Comparison of ENCODE assay signal across 12 mouse cellular contexts in the genomic region with DNA sequence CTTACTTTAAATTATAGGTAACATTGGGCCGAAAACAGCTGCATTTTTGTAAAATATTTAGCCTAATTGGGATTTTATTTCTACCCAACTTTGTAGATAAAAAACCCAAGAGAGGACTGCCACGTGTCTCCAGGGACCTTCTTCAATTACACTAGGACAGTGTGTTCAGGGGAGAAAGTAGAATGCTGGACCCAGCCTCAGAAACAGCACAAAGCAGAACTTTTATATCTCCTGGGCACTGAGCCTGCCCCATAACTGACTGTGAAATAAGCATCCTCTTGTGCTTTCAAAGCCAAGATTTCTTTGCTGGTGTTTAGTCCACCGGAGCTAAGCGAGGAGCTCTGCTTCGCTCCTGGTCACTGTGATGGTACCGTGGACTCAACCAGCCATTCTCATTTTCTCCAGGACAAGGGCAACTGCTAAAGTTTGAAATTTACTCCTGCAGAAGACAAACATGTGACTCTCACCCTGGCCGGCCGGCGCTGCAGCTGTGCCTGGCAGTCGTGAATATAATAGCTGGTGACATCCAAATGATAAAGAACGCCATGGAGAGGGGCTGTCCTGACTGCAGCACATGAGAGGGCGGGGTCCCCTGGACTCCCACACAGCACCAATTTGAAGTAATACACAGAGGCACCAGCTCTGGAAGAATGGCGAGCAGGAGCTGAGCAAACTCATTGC.
A peak's percentile ranks its signal among the peaks of the same experiment; 100 is the strongest.
DNase-seq lines count a peak whose midpoint lies in the region; ATAC-seq and TF ChIP-seq lines count a peak whose summit lies in the region.
"Had no signal": no experiment of that assay in that cellular context is flagged by ENCODE, and none has a peak within 500 bp of the region (broad histone marks: within the 10 kb centered on the region; RNA-seq: fewer than 3 reads in every experiment).

No protein-coding gene starts in this region.

- no peaks in the 10 kb centered on the region for H3K9me3 ChIP-seq in forebrain, embryonic 15.5 days
- no peaks in the 10 kb centered on the region for H3K9me3 ChIP-seq in forebrain, embryonic 14.5 days (replicated peaks; ENCODE audit: control insufficient read depth, low read length)
- no peaks in the 10 kb centered on the region for H3K9me3 ChIP-seq in hindbrain, postnatal 0 days (ENCODE audit: low read length)

- no peak overlapping the region for H3K4me2 ChIP-seq in forebrain, embryonic 15.5 days (replicated peaks)
- no peak overlapping the region for H3K4me2 ChIP-seq in forebrain, embryonic 14.5 days (ENCODE audit: low read length)
- H3K4me2 ChIP-seq in hindbrain, postnatal 0 days (ENCODE audit: low read depth, low read length): no peak overlapping the region

- no peaks in the 10 kb centered on the region for H3K27me3 ChIP-seq in forebrain, embryonic 15.5 days
- no peaks in the 10 kb centered on the region for H3K27me3 ChIP-seq in forebrain, embryonic 14.5 days (replicated peaks; ENCODE audit: control insufficient read depth, insufficient read depth, low read length)
- no peaks in the 10 kb centered on the region for H3K27me3 ChIP-seq in hindbrain, postnatal 0 days (ENCODE audit: insufficient read depth, low read length)
- H3K27me3 ChIP-seq: Patski had no signal

- H3K9ac ChIP-seq in forebrain, embryonic 15.5 days (replicated peaks): no peak overlapping the region
- no peak overlapping the region for H3K9ac ChIP-seq in forebrain, embryonic 14.5 days (ENCODE audit: low read length)
- H3K9ac ChIP-seq in hindbrain, postnatal 0 days (replicated peaks; ENCODE audit: low read length): no peak overlapping the region

- ATAC-seq in forebrain, embryonic 15.5 days (replicated peaks): 0 out of 2 replicates have a peak, but pooled peaks have one; percentile 20
- no peak; the same call in 1 of the 2 replicates for ATAC-seq in forebrain, embryonic 14.5 days
- peak; percentile 38; the same call in 1 of the 2 replicates for ATAC-seq in hindbrain, postnatal 0 days
- ATAC-seq: Patski had no signal

- H3K4me1 ChIP-seq in forebrain, embryonic 15.5 days: peaks cover 20% of the 10 kb centered on the region
- H3K4me1 ChIP-seq in forebrain, embryonic 14.5 days (ENCODE audit: control insufficient read depth, insufficient read depth, low read length): peaks cover 10% of the 10 kb centered on the region
- H3K4me1 ChIP-seq in hindbrain, postnatal 0 days (ENCODE audit: insufficient read depth, low read length): peaks cover 13% of the 10 kb centered on the region

- no peak for TF ChIP-seq CTCF in layer of hippocampus, adult 2 months (conservative IDR thresholded peaks at IDR 0.05)
- no peak for TF ChIP-seq CTCF in hindbrain, postnatal 0 days (IDR thresholded peaks at IDR 0.05; ENCODE audit: low read depth)

- H3K27ac ChIP-seq in forebrain, embryonic 15.5 days (replicated peaks): no peak overlapping the region
- H3K27ac ChIP-seq in forebrain, embryonic 14.5 days (ENCODE audit: low read depth, low read length): no peak overlapping the region
- H3K27ac ChIP-seq in layer of hippocampus, adult 2 months: peak overlapping the region; percentile 1; the same call in 1 of the 2 replicates
- no peak overlapping the region for H3K27ac ChIP-seq in hindbrain, postnatal 0 days

- no peaks in the 10 kb centered on the region for H3K36me3 ChIP-seq in forebrain, embryonic 15.5 days
- no peaks in the 10 kb centered on the region for H3K36me3 ChIP-seq in forebrain, embryonic 14.5 days (ENCODE audit: control insufficient read depth, insufficient read depth, low read length)
- H3K36me3 ChIP-seq in hindbrain, postnatal 0 days (ENCODE audit: insufficient read depth, low read length): no peaks in the 10 kb centered on the region

- DNase-seq in forebrain, embryonic 14.5 days (ENCODE audit: low spot score): no peak
- DNase-seq in layer of hippocampus, adult 2 months (ENCODE audit: low spot score in 2 of 2): no peak
- DNase-seq in layer of hippocampus, adult 9-10 months (ENCODE audit: low spot score): no peak
- DNase-seq in brain, adult 2 months (ENCODE audit: low read depth, low spot score): peak; percentile 41
- peak; percentile 24 for DNase-seq in hindbrain, postnatal 0 days (ENCODE audit: low spot score)
- DNase-seq in thymus, postnatal 10 days (ENCODE audit: low spot score in 2 of 2): no peak
- no peak for DNase-seq in thymus, postnatal 0 days (ENCODE audit: low spot score)
- DNase-seq: adrenal gland, postnatal 25 days; cerebellum, adult 9-11 months; lung, postnatal 4 days had no signal

- no peak overlapping the region for H3K4me3 ChIP-seq in forebrain, embryonic 15.5 days
- H3K4me3 ChIP-seq in forebrain, embryonic 14.5 days (ENCODE audit: low read depth, low read length): no peak overlapping the region
- no peak overlapping the region for H3K4me3 ChIP-seq in layer of hippocampus, adult 2 months
- no peak overlapping the region for H3K4me3 ChIP-seq in hindbrain, postnatal 0 days (ENCODE audit: low read length)

- whole genome bisulfite sequencing in forebrain, embryonic 15.5 days: 72% methylated on average over 13 of the region's 13 CpGs
- 73% methylated on average over 13 of the region's 13 CpGs for WGBS in forebrain, embryonic 14.5 days
- 53% methylated on average over 13 of the region's 13 CpGs for WGBS in hindbrain, postnatal 0 days

Comparison
In these comparisons a context has a peak if more than half of its experiments do, and no peak if none do; other contexts are left out.
1. DNase-seq: peak in brain, adult 2 months (single experiment) and hindbrain, postnatal 0 days (single experiment); none in forebrain, embryonic 14.5 days (single experiment), layer of hippocampus, adult 2 months (0 of 2), layer of hippocampus, adult 9-10 months (single experiment), thymus, postnatal 10 days (0 of 2) and thymus, postnatal 0 days (single experiment).